Mouse (Mus musculus) brain, adult 2 months (tissue): ENCODE data around the gene Iqgap1.

Experiments used
- DNase-seq: peaks from one replicate; pipeline ENCODE4 v3.0.0; 2011; ENCODE audit warnings: low read depth, low spot score

Gene Iqgap1

DNA sequence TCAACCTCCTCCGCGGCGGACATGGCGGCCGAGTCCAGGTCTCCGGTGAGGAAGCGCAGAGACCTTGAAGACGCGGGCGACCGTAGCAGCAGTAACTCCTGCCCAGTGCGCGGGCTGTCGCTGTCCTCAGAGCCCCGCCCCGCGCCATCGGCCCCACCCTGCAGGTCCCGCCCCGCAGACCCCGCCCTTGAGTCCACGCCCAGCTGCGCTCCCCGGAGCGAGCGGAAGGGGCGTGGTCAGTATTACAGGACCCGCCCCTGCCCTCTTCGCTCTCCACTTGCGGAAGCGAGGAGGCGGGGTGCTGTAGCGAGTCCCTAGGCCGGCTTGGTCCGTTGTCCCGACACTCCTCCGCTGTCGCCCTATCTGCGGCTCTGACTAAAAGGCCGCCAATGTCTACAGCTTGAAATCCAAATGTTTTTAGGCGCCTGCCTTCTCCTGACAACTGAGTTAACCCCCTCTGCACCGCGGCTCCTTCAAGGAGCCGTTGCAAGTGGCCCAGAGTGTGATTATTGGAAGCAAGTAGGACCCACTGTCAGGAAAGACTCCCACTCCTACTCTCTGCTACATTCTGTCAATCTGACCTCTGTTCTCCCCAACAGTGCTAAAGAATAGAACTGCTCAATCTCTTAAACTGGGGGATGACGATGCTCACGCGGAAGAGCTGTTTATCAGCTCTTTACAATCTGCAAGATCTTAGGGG, 22.5 kb downstream of the Iqgap1 start:
- DNase-seq, result peak; percentile 98

DNA sequence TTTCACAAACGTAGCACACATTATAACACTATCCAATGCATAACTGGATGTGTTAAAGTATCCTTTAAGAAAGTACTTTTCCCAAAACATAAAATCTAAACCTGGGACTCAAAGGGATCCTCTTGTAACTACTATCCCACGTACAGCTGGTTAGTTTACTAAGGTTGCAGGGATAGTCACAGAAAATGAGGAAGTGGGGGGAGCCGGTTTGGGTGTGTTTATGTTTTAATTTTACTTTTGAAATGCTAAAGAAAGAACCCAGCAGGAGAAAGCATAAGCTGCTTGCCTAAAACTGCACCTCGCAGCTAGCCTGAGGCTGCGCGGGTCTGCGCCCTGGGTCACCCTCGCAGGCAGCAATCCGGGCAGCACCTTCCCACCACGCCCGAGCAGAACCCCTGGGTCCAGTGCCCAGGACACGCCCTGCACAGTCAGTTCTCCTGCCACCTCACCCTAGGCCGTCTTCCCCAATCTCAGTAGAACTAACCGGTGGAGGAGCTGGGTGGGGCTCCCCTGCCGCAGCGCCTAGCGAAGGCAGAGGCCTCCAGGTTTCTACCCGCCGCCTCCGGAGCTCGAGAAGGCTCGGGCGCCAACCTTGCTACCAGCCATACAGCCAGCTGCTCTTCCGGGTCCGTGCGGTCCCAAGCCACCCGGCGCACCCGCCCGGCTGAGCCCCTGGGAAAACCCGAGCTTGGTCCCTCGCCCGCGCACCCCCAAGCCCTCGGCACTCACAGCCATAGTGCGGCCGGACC, 23.2 kb downstream of the Iqgap1 start:
- peak; percentile 50 for DNase-seq

DNA sequence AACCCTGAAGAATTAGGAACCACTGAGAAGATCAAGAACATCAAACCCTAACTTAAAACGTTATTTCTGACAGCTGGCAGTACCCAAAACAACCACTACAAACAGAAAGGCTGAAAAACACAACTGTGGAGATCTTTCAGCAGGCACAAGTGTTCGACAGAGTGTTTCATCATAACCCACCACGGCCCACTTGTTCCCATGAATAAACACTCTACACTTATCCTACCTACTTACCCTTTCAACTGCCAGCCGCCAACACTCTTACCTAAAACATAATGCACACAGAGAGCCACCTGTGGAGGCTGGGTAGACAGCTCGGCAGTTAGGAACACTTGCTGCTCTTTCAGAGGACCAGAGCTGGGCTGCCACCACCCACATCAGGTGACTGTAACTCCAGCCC, 26.5 kb downstream of the Iqgap1 start:
- no peak for DNase-seq

DNA sequence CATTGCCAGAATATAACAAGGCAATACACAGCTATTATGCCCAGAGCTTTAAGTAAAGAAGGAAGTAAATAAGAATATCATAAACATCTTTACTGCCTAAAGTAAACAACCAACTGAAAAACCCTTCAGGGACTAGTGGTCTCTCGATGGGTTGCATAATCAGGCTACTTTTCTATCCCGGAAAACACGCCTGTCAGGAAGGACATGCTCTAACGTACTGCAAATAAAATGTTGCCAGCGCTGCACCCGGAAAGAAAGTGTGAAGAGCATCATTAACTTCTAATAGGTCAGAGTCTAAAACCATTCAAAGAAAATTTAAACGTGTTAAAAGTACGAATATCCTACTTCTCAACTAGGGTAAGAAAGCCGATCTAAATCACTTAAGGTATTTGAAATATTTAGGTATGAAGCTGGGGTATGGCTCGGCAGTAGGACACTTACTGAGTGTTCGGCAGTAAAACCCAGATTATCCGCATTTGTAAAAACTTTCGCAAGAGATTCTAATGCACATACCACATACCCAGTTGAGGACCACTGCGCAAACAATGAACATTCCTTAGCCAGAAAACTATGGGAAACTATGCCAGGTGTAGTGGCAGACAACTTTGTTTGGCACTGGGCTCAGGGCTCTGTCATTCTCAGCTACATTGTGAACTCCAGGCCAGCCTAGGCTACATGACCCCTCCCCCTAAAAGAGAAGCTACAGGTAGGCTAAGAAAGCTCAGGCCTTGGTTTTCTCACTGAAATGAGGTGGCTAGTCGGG, 28.8 kb downstream of the Iqgap1 start:
- no peak for DNase-seq

DNA sequence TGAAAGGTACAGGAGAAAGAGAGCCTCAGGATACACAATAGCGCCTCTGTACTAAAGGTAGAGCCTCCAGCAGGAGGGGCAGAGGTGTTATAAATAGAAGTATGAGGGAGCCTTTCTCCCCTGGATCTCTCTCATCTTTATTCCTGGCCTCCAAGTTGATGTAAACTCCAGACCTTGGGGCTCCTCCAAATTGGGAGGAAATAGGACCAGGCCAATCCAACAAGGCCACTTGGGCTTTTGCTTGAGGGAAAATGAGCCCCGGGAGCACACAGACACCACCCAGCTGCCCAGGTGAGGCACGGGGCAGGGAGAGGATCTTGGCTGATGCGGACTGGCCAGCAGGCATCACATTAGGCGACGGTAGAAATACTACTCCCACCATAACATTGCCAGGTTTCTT, 29.5 kb downstream of the Iqgap1 start:
- DNase-seq, result no peak

DNA sequence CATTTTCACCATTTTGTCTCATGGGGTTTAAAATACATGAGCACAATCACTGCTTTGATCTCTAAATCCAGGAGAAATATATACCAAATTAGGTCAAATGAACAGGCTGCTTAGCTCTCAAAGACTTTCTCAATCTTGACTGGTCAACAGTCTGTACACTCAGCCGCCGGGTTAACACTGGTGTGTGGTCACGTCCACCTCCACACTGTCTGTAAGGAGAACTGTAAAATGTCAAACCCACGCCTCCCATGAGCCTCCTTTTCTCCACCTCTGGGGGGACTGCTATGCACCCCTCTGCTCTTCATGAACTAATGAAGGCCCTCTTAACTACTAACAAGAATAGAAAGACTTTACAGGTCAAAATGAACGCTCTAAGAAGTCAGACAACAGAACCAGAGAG, 36.2 kb downstream of the Iqgap1 start:
- no peak for DNase-seq

DNA sequence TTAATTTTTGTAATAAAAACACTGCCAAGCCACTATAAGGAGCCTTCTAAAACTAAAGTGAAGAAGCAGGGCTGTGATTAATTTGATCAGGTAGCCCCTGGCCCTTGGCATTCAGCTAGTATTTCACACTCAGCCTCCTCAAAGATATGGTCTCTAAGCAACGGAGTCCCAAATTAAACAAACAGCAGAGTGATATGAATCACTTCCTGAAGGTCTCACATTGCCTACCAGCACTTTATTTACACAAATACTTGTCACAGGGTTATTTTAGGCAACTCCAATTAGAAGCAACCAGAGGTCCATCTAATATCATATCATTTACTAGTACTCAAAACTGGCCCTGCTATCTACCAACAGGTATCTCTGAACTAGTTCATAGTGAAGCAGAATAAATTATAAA, 36.7 kb downstream of the Iqgap1 start:
- DNase-seq, result no peak

DNA sequence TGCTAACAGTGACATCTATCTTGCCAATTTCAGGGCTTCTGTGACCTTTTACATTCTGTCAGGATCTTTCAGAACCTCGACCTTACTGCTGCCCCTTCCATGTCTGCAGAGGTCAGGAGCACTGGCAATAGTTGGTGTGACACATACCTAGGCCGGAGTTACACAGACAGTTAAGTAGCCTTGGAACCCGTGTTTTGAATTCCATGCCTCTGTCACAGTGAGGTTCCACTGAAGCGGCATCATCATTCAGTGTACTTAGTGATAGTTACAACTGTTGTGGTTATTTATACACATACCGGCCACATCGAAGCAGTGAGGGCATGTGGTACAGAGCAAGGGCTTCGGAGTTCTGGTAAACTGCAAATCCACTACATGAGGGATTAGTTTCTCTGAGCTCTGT, 37.8 kb downstream of the Iqgap1 start:
- DNase-seq, result no peak

DNA sequence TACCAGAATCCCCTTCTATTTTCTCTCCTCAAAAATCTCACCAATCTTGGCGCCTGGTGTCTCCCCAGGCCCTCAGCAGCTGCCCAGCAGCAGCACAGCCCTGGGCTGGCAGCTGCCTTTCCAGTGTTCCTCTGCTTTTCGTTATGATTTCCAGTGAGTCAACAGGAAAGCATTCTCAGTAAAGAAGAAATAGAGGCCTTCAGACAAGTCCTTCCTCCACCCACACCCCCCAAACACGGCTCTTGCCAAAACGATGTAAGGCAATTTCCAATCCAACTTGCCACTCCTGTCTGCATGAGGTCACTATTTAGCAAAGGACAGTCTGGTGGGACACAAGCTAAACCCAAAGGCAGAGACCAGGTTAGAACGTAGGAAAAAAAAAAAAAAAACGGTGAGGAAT, 39.0 kb downstream of the Iqgap1 start:
- no peak for DNase-seq

DNA sequence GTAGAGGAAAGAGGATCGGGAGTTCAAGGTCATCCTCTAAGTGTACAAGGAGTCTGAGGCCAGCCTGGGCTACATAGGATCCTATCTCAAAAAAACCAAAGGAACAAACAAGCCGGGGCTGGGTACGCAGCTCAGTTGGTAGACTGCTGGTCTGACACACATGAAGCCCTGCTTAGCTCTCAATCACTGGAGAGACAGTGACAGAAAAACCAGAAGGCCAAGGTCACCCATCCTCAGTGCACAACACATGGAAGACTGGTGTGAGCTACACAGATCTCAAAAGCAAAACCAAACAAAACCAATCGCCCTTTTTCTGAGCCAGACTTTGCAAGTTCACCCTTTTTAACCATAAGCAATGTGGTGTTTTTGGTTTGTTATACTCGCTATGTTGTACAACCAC, 41.9 kb downstream of the Iqgap1 start:
- no peak for DNase-seq

DNA sequence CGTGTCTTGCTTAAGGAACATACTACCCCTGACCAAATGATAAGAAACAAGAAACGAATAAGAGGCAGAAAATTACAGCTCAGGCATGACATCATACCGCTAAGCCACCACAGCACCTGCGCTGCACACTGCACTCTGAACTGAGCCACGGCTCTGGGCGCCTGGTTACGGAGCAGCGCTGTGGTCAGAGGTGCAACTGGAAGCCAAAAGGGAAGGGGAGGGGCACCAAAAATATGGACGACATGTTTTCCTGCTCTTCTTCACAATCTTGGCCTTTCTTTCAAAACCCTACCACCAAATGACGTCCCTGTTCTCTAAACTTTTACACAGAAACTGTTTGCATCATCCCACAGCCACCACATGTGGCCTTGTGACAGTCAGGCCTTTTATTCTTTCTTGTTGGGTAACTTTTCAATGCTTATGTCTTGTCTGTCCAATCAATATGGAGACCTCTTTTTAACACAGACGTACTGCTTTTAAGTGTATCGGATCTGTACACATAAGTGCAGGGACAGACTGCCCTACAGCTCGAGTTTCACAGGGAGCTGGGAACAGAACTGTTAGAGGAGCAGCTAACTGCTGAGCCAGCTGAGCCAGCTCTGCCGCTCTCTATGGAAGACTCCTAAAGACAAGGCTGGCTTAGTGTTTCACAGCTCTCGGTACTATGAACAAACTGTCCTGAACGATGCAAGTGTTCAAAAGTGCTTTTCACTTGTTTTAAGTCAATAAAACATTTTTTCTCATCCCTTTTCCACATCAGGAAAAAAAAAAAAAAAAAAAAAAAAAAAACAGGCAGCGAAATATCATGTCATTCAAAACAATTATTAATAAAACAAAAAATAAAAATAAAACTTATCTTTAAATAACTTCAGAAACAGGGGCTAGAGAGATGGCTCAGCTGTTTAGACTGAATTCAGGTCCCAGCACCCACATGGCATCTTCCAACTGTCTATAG, 43.3 kb downstream of the Iqgap1 start:
- no peak for DNase-seq

DNA sequence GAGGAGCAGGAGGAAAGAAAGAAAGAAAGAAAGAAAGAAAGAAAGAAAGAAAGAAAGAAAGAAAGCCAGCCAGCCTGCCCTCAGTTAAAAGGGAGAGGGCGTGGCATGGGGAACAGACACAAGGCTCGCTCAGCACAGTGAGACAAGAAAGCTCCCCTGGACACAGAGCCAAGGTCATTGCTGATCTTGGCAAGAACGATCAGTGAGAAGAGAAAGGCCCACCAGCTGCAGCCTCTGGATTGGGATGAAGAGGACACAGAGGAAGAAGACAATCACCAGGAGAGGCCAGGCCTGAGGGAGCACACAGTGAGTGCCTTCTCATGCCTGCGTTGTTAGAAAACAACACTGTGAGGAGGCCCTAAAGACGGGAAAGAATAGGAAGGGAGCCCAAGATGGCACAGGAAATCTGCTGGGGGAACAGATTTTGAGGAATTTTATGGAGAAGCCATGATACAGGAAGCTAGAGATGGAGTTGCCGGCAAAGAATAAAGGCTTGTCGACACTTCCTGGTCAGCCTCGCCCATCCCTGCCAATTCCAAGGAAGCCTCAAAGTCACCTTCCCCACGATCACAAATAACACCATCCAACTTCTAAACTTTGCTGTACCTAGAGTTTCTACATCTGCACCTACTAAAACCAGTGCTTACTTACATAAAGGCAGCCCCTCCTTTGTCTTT, 44.2 kb downstream of the Iqgap1 start:
- no peak for DNase-seq

DNA sequence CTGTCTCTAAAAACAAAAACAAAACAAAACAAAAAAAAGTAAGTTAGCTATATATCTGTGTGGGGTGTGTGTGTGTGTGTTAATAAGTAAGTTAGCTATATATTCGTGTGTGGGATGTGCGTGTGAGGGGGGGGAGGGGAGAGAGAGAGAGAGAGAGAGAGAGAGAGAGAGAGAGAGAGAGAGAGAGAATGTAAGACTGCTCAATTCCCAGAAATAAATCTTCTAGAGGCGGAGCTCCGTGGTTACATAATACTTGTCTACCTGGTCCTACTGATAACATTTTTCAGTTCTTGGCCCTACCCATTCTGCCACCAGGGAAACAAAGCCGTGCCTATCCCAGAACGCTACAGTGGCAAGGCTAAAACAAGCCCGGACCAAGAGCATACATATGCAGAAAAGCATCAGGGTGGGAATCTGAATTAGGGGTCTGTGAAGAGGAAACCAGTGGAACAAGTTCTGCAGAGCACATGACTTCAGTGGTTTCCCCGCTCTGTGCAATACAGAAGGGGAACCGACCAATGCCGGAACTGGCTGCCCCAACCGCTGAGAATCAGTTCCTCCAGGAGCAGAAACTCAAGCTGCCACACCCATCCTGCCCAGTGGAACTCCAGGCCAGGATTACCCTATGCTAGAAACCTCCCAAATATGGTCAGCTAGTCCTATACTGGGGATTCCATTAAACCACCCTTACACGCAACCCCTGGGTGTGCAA, 46.7 kb downstream of the Iqgap1 start:
- no peak for DNase-seq

DNA sequence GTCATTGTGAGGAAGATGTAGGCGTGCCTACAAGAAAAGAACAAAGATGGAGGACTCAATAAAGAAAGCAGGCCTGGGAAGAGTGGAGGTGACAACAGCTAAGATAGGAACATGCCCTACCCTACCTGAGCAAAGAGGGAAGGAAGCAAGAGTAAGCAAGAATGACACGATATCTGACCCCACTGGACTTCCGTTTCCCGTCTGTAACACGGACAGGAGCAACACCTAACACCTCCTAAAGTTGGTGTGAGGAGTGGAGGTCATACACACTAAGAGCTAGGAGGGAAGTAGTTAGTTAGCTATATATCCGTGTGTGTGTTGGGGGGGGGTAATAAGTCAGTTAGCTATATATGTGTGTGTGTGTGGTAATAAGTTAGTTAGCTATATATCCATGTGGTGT, 47.4 kb downstream of the Iqgap1 start:
- no peak for DNase-seq

DNA sequence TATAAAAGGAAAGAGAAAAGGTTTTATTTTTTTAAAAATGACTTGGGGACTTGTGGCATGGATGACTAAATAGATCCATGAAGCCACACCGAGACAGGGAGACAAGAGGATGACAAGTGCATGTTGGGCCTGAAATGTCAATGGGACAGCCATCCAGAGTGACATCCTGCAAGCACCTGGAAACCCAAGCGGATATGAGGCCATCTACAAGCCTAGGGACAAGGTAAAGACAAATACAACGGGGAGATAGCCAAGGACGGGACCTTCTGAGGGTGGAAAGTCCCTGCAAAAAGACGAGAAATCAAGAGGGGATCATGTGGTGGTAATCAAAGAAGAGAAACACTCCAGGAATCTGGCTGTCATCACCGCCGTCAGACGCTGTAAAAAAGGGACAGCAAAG, 48.6 kb downstream of the Iqgap1 start:
- DNase-seq, result no peak

DNA sequence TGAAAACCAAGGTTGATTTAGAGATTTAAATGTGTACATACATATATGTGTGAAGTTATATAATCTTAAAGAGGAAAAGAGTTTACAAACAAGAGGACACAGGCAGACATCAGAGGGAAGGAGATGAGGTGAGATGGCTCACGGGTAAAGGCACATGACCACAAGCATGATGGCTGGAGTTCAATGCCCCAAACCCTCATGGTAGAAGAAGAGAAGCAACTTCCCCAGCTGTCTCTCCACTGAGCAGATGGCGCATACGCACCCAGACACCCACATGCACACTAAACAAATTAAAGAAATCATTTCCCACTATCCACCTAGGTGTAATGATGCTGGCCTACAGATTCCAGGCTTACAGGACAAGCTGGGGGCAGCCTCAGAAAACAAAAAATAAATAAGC, 49.7 kb downstream of the Iqgap1 start:
- peak; percentile 60 for DNase-seq

DNA sequence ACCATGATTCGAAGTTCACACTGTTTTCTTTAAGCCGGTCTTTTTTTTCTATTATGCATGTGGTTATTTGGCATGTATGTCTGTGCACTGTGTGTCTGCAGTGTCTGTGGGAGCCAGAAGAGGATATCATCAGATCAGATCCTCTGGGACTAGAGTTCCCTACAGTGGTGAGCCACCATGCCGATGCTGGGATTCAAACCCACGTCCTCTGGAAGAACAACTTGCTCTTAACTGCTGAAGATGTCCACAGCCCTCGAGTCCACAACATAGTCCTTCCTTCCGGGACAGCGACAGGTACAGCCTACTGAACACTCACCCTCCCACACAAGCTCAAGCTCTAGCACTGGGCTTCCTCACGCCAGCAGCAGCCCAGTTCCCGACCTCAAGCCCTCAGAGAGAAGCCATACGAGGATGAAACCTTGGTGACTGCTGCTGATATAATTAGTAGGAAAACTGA, 50.3 kb downstream of the Iqgap1 start:
- no peak for DNase-seq

DNA sequence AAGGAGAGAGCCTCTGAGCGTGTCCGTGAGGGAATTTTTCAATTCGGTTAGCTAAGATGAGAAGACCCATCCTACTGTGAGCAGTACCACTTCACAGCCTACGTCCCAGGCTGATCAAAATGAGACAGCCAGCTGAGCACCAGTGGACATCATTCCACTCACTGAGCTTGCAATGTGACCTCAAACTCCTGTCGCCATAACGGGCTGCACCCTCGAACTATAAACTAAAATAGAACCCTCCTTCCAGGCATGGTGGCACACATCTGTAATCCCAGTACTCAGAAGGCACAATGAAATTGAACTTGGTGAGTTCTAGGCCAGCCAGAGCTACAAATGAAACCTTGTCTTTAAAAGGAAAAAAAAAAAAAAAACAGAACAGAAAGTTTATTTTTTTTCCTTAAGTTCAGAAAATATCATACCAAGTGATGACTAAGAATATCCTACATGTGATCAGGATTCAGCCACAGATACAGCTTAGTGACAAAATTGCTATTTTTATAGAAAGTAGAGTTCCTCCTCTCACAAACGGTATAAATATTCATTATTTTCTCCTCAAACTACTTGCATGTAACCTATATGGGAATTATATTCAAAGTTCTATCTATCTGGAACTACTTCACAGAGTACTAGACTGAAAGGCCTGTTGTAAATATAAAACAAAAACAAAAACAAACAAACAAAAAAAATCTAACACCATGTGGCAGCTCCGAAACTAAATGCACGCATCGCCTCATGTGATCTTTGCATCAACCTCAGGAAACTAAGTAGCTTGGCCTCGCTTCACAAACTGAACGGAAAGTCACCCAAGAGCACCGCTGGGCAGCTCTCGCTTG, 50.9 kb downstream of the Iqgap1 start:
- no peak for DNase-seq
